Mouse (Mus musculus) brain, adult 2 months (tissue): ENCODE measurements at regions not wholly inside any gene's neighbourhood (a gene's known extent, or its start where the extent isn't known, plus 50 kb on each side); places are given as distances from the start of the nearest gene placed in this dataset.
A peak's percentile ranks its signal among the peaks of the same experiment; 100 is the strongest.

Experiments
- DNase-seq: peaks from one replicate; pipeline ENCODE4 v3.0.0; 2011; ENCODE audit warnings: low read depth, low spot score

DNA sequence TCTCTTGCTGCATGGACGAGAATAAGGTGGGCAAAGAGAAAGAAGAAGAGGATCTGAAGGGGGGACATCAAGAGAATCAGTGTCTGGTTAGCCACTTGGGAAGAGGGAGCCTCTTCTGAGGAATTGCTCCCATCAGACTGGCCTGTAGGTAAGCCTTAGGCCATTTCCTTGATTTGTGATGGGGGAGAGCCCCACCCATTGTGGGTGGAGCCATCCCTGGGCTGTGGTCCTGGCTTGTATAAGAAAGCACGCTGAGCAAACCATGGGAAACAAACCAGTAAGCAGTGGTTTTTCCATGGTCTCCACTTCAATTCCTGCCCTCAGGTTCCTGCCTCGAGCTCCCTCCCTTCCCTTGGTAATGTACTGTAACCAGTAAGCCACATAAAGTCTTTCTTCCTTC, 57.7 kb upstream of the Sez6l start:
- no peak for DNase-seq

- DNase-seq = no peak
Observed at GRCm38 (mm10) chr5:112631766-112632165, 54.8 kb upstream of the Sez6l start.

- DNase-seq = no peak
Observed at GRCm38 (mm10) chr5:112629656-112630055, 52.7 kb upstream of the Sez6l start.

GRCm38 (mm10) chr5:112628073-112628790, 51.2 kb upstream of the Sez6l start:
- DNase-seq = peak; percentile 57

DNA sequence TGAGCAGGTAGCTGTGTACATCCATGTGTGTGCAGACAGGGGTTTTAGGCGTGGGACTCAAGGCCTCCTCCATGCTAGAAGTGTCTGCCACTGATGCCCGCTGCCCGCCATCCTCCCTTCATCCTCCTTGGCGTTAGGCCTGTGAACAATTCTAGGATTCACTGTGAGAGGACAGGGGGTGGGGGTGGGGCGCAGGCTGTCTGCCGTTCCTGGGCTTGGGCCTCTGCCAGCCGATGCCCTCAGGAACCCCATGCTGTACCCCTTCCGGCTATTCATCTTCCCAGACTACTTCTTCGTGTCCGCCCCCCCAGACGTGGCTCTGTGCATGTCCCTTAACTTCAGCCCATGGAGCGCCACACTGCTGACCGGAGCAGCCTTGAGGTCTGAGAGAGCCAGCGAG, 50.3 kb upstream of the Sez6l start:
- no peak for DNase-seq
